Mouse (Mus musculus) liver, embryonic 18 days (tissue): ENCODE results near the gene Gba. TPM values are rescaled to one million over a fixed set of nuclear protein-coding genes. Genes with fewer than 3 reads are reported as not detected.

ENCODE experiments used
- polyA plus RNA-seq: library from polyadenylated mRNA; depleted of rRNA; stranded (reverse); fragments of >200 nt; gene quantifications from 2 replicates; pipeline ENCODE4 v1.2.3, GENCODE M21; 2012; rRNA removed

Gba gene
- 23.4 and 23.5 TPM in 2 replicates for polyA plus RNA-seq

DNA sequence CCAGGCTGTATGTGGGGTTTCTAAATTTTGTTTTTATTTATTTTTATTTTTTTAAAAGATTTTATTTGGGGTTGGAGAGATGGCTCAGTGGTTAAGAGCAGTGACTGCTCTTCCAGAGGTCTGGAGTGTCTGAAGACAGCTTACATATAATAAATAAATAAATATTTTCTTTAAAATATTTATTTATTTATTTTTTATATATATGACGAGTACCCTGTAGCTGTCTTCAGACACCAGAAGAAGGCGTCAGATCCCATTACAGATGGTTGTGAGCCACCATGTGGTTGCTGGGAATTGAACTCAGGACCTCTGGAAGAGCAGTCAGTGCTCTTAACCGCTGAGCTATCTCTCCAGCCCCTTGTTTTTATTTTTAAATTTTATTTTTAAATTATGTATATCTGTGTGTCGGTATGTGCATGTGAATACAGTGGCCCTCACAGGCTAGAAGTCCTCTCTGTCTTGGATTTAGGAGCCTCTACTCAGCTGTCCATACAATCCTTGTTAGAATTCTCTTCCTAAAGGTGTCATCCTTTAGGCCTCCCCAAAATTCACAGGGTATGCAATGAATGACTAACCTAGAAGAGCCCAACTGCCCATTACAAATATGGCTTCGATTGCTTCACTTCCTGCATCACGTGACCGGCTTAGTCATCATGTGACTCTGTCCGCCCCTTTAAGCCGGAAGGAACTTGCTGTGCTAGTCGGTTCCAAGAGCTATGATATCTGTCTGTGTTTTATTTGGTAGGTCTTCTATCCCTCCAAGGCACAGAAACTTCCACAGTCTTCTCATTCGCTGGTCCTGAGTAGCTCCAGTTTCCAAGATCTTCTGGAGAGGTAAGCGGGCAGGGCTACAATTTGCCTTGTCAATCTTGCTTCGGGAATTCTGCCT, at the start of gene Gba:
TSS of gene Gba (plus strand) at position 676 of the 889 bp plus-strand sequence.

DNA sequence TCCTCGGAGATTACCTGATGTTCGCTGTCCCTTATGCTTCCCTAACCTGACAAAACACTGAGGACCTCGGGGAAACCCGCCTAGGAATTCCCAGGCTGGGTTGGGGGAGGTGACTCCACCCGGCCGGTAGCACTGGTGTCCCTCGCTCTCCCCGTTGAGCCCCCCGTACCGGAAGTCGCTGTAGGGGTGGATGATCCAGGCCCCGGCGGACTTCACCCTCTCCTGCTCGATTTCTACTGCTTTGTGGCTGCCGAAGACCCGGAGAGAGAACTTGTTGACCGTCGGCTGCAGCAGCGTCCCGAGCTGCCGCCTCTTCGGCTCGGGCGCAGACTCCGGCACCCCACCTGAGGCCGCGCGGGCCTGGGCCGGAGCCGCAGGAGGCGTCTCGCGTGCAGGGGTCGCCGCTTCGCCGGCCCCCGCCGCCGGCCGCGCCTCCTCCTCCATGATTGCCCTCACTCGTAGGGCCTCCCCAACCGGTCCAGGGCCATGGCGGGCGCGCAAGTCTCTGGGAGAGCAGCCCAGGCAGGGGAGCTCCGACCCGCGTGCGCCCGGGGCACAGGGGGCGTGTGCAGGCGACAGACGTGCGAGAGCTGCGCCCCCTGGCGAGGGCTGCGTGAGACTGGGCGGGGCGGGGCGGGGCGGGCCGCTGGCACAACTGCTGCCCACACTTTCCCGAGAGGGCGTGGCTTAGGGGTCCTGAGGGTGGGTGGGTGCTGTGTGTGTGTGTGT, 42.9 kb upstream of the Gba start, which contains the start of gene Hcn3:
TSS of gene Hcn3 (minus strand) at position 581 of the 729 bp plus-strand sequence.

DNA sequence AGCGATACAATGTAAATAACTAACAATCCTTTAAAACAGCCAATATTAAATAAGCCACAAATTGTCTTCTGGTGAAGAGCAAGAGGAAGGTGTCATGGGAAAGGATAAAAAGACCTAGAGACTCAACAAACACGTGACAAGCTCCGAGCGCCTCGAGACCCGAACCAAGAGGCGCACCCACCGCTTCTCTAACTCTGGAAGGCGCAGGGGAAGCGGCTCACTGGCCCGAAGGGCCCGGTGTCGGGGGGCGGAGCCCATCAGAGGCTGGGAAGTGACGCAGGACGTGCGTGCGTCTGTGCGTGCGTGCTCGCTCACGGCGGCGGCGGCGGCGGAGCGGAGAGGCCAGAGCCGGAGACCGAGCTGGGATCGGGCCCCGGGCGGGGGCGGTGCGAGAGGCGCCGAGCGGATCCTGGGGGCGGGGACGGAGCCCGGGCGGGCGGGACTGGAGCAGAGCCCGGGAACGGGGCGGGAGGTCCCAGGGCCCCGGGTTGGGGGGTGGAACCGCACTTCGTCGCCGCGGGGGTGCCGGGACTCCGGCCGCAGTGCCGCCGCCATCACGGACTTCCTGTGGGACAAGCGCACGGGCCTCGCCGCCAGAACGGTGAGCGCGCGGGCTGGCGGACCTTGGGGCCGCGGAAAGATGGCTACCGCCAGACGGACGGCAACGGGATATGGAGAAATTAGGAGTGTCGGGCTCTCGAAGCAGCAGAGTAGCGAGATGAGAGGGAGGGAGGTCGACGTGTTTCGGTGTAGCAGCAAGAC, 38.0 kb upstream of the Gba start, which contains the start of gene Clk2:
TSS of gene Clk2 (plus strand) at position 290 of the 762 bp plus-strand sequence.

DNA sequence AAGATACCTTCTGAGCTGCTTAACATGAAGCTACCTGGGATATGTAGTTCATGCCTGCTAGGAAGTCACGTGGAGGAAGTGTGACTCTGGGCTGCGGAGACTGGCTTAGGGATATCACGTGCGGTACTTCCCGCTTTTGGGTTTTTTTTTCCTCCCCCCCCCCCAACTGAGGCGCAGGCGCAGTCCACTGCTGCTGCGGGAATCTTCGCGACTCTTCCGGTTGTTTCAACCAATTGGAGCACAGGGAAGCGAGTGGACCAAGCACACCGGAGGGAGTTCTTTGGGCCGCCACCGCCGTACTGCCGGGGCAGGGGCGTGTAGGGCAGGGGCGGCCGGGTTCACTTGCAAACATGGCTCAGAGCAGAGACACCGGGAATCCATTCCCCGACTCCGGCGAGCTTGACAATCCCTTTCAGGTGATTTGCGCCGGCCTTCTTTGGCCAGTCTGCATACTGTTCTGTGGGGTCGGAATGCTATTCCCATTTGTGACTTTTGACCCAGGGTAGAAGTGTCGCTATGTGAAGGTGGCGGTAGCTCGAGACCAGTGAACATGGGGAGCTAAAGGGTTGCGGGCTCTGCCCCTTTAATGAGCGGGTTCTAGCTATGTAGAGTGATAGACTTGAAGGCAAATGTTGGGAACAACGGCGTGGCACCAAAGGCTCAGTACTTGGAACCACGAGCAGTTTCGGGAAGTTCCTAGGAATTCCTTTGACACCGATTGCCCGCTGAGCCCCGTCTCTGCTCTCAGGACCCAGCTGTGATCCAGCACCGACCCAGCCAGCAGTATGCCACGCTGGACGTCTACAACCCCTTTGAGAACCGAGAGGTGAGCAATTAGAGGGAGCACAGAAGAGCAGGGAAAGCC, 25.3 kb upstream of the Gba start, which contains the start of gene Scamp3:
TSS of gene Scamp3 (plus strand) at position 232 of the 865 bp plus-strand sequence.

DNA sequence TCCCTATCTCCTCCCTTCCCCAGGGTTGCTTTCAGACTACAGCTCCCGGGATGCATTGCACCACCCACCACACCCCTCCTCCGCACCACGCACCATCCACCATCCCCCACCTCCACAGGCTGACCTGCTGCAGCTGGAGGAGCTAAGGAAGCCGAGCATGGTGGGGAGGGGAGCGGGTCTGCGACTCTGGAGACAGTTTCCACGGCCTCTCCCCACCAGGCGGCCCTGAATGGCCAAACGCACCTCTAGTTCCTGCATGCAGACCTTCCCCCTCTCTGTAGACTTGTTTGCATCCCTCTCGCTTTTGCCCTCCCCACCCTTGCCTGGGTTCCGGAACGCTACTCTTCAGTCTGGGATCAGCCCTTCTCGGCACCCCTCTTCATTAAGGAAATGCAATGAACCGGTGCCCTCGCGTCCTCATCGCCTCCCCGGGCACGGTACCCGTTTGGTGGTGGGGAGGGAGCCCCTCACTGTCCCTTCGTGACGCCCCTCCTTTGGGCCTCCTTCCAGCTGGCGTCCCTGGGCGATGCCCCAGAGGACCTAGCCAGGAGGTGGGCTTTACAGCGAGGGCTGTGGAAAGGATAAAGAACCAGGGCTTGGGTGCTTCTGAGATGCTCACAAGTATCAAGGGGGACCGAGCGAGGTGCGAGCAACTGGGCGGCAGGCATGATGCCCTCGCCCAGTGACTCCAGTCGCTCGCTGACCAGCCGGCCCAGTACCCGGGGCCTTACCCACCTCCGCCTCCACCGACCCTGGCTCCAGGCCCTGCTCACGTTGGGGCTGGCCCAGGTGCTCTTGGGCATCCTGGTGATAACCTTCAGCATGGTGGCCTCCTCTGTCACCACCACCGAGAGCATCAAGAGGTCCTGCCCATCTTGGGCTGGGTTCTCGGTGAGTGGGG, 19.4 kb upstream of the Gba start, which contains the start of gene Fam189b:
TSS of gene Fam189b (plus strand) at position 86 of the 901 bp plus-strand sequence.

DNA sequence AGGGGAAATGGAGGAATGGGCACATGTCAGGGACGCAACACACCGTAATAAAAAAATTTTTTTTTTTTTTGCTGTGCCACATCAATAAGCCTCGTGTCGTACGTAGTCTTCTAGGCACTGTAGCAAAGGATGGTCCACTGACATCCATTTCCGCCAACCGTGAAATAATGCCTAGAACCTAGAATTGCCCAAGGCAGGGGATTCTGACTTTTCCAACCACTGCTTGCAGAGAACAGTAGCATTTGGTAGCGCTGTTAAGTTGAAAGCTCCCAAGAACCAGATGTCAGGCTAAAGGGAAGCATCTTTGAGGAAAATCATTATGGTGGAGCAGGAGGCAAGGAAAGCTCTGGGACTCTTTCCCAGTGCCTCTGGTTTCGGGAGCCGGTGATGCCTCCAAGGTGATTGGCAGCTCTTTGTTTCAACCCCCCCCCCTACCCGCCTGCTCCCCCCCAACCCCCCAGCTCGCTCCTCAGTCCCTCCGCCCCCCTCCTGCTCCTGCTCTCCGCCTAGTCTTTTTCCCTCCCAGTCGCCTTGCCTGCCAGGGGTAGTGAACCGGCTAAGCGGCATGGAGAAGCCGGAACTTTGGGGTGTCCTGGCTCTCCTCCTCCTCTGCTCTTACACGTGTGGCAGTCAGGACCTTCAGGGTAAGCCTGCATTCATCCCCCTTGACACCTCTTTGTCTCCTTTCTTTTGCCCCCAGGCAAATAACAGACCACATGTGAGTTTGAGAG, 12.1 kb downstream of the Gba start, which contains the start of gene Thbs3:
TSS of gene Thbs3 (plus strand) at position 500 of the 731 bp plus-strand sequence.

DNA sequence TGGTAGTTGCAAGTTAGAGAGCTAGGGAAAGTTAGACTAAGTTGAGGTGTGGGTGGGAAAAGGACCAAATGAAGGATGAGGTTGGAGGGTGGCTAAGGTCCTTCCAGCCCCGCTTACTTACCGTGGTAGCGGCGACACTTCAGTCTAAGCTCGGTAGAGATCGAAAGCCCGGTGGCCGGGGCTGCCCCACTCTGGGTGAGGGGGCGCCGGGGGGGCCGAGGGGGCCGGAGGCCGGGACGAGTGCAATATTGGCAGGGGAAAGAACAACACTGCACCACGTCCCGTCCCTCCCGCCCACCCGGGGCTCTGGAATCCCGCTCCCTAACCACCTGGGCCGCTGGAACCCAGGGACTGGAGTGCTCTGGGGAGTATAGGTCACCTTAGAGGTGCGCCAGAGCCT, 24.2 kb downstream of the Gba start, which contains the start of gene Mtx1:
TSS of gene Mtx1 (minus strand) at position 189 of the 400 bp plus-strand sequence.

DNA sequence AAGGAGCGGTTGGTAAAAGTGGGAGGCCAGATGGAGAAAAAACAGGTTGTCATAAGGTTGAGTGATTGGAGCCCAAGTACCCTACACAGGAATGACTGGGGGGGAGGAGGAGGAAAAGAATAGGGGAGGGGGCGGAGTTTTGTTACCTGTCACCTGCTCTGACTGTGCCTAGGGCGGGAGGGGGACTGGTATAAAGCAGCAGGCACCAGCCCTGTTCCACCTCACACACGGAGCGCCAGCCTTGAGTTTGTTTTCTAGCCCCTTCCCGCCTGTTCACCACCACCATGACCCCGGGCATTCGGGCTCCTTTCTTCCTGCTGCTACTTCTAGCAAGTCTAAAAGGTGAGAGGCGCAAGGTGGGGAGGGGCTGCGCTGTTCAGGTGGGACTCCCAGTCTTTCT, 26.1 kb downstream of the Gba start, which contains the start of gene Muc1:
TSS of gene Muc1 (plus strand) at position 222 of the 400 bp plus-strand sequence.

DNA sequence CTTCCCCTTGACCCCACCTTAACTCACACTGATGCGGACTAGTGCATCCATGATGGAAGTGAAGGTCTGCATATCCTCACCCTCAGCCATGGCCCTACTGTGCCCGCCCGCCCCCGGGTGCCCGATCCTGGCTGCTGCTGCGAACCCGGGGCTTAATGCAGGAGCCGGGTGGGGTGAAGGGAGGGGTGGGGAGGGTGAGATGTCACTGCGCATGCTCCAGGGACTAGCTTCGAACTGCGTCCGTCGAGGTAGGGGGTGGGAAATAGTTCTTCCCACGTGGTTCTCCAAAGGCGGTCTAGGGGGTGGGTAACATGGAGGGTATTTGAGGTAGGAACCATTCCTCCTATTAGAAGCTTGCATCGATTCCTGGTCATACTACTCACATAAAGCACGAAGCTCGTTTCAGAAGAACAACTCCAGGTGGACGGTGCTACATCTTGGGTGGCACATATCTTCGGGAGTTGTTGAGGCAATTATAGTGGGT, 43.0 kb downstream of the Gba start, which contains the start of gene Krtcap2:
TSS of gene Krtcap2 (plus strand) at position 279 of the 484 bp plus-strand sequence.

DNA sequence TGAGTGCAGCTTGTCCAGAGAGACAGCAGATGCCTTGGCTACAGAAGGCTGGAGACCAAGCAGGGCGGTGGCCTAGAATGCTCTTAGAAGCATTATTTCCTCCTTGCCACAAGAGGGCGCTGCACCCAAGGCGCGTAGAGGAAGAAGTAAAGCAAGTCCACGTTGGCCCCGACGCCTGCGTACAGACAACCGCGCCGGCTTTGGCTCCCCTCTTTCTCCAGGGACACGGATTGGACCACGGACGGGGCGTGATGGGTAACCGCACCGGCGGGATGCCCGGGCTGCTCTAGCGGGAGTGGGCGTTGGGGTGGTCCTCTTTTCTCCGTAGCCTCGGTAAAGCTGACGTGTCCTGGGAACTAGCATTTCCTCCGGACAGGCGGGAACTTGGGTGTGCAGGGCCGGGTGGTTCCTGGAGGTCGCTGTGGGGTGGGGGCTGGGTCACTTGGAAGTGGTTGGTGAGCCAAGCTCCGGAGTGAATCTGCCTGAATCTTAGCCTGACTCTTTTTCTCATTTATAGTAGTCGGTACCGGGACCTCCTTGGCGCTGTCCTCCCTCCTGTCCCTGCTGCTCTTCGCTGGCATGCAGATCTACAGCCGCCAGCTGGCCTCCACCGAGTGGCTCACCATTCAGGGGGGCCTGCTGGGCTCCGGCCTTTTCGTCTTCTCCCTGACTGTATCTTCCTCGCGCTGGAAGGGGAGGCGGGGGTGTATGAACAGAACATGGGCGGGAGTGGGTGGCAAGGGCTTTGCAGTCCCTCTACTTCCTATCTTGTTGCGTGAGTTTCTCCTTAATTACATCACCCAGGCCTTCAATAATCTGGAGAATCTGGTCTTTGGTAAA, 43.8 kb downstream of the Gba start, which contains the start of gene Trim46:
TSS of gene Trim46 (minus strand) at position 49 of the 840 bp plus-strand sequence.

Other genes with a start within 250 kb of the Gba start
- 3.9 and 4.8 TPM in 2 replicates for gene Rusc1, start 109.6 kb upstream of the Gba start, polyA plus RNA-seq
- not detected in 2 replicates for gene Gm43738, start 101.8 kb upstream of the Gba start, polyA plus RNA-seq
- 280 and 373 TPM in 2 replicates for gene Fdps, start 101.0 kb upstream of the Gba start, polyA plus RNA-seq
- 90.2 and 91.0 TPM in 2 replicates for gene Pklr, start 66.8 kb upstream of the Gba start, polyA plus RNA-seq
- 0.14 and 0.19 TPM in 2 replicates for gene Hcn3, start 42.7 kb upstream of the Gba start, polyA plus RNA-seq
- 25.1 and 31.8 TPM in 2 replicates for gene Clk2, start 38.1 kb upstream of the Gba start, polyA plus RNA-seq
- 35.6 and 37.9 TPM in 2 replicates for gene Scamp3, start 25.5 kb upstream of the Gba start, polyA plus RNA-seq
- 3.0 and 3.4 TPM in 2 replicates for gene Fam189b, start 19.8 kb upstream of the Gba start, polyA plus RNA-seq
- gene Thbs3, start 12.3 kb downstream of the Gba start, polyA plus RNA-seq = 2.4 and 2.5 TPM in 2 replicates
- gene Mtx1, start 24.2 kb downstream of the Gba start, polyA plus RNA-seq = 70.3 and 70.9 TPM in 2 replicates
- gene Muc1, start 26.1 kb downstream of the Gba start, polyA plus RNA-seq = 0.36 and 0.37 TPM in 2 replicates
- 44.5 and 46.2 TPM in 2 replicates for gene Krtcap2, start 43.0 kb downstream of the Gba start, polyA plus RNA-seq
- gene Trim46, start 43.4 kb downstream of the Gba start, polyA plus RNA-seq = 0.49 and 0.55 TPM in 2 replicates
- gene Dpm3, start 56.4 kb downstream of the Gba start, polyA plus RNA-seq = 129 and 153 TPM in 2 replicates
- gene Slc50a1, start 67.6 kb downstream of the Gba start, polyA plus RNA-seq = 25.2 and 26.5 TPM in 2 replicates
- 25.1 and 26.2 TPM in 2 replicates for gene Efna1, start 78.2 kb downstream of the Gba start, polyA plus RNA-seq
- gene Efna3, start 120.0 kb downstream of the Gba start, polyA plus RNA-seq = 0.40 and 0.77 TPM in 2 replicates
- 0.73 and 1.3 TPM in 2 replicates for gene Efna4, start 135.1 kb downstream of the Gba start, polyA plus RNA-seq
- gene Adam15, start 147.1 kb downstream of the Gba start, polyA plus RNA-seq = 8.5 and 9.7 TPM in 2 replicates
- 0.02 and 0.05 TPM in 2 replicates for gene Dcst2, start 159.0 kb downstream of the Gba start, polyA plus RNA-seq
- 0.10 and 0.13 TPM in 2 replicates for gene Dcst1, start 162.3 kb downstream of the Gba start, polyA plus RNA-seq
- gene Zbtb7b, start 191.8 kb downstream of the Gba start, polyA plus RNA-seq = 16.5 and 20.0 TPM in 2 replicates
- gene Lenep, start 199.9 kb downstream of the Gba start, polyA plus RNA-seq = 0.32 and 0.68 TPM in 2 replicates
- 16.3 TPM in 2 replicates for gene Flad1, start 208.9 kb downstream of the Gba start, polyA plus RNA-seq
- 76.7 and 83.7 TPM in 2 replicates for gene Cks1b, start 215.5 kb downstream of the Gba start, polyA plus RNA-seq
- gene Shc1, start 215.5 kb downstream of the Gba start, polyA plus RNA-seq = 34.4 and 35.9 TPM in 2 replicates
- 14.6 and 14.8 TPM in 2 replicates for gene Pygo2, start 227.3 kb downstream of the Gba start, polyA plus RNA-seq
- 6.9 and 8.0 TPM in 2 replicates for gene Pbxip1, start 233.8 kb downstream of the Gba start, polyA plus RNA-seq